Mouse (Mus musculus) layer of hippocampus, postnatal 10 days (tissue): Measurements from ENCODE around the gene Map3k10. TPM values are rescaled to one million over a fixed set of nuclear protein-coding genes. Genes with fewer than 3 reads are reported as not detected.

ENCODE experiments used
- DNase-seq, 2 experiments: peaks; one replicate each; pipeline ENCODE4 v3.0.0; 2021; ENCODE audit warnings: low spot score in 2 of 2
- long read RNA-seq: library from polyadenylated mRNA; stranded (forward); transcript quantifications from one replicate; pipeline ENCODE4 v2.0.0, GENCODE M21; 2023
- total RNA-seq, 2 experiments: library from RNA; stranded (reverse); gene quantifications; 2 replicates each; pipeline ENCODE4 v1.2.3; 2021

Map3k10 gene
- total RNA-seq = 100 to 1,000 TPM; 186 to 195 TPM
- long read RNA-seq, partial matches to known transcripts = 46 of 70 reads
- long read RNA-seq, other reads (novel, unspliced or antisense) = 18 of 70 reads

- peak; percentile 95 for DNase-seq
Measured at GRCm38 (mm10) chr7:27674522-27675221, at the start of gene Map3k10. TSS of gene Map3k10 (minus strand) at chr7:27674598.

GRCm38 (mm10) chr7:27721951-27722350 lies 47.6 kb upstream of the Map3k10 start:
- DNase-seq = no peak

GRCm38 (mm10) chr7:27710402-27710801 lies 36.0 kb upstream of the Map3k10 start:
- DNase-seq = no peak

- DNase-seq = no peak
Measured at GRCm38 (mm10) chr7:27696711-27697110, 22.3 kb upstream of the Map3k10 start.

- peak in 1 of 2 experiments; percentile 49 for DNase-seq
Measured at GRCm38 (mm10) chr7:27691076-27691475, 16.7 kb upstream of the Map3k10 start.

- peak; percentile 83 to 87 for DNase-seq
Measured at GRCm38 (mm10) chr7:27688815-27689612, 14.6 kb upstream of the Map3k10 start, which contains the start of gene Zfp607b. TSS of gene Zfp607b (plus strand) at chr7:27689340.

GRCm38 (mm10) chr7:27688246-27688788 lies 13.9 kb upstream of the Map3k10 start:
- no peak for DNase-seq

GRCm38 (mm10) chr7:27687836-27688235 lies 13.4 kb upstream of the Map3k10 start:
- DNase-seq = no peak

- no peak for DNase-seq
Measured at GRCm38 (mm10) chr7:27687043-27687442, 12.6 kb upstream of the Map3k10 start.

- no peak for DNase-seq
Measured at GRCm38 (mm10) chr7:27685681-27686080, 11.3 kb upstream of the Map3k10 start.

- no peak for DNase-seq
Measured at GRCm38 (mm10) chr7:27685220-27685619, 10.8 kb upstream of the Map3k10 start.

- DNase-seq = no peak
Measured at GRCm38 (mm10) chr7:27683218-27683617, 8.8 kb upstream of the Map3k10 start.

GRCm38 (mm10) chr7:27675222-27675612 lies 819 bp upstream of the Map3k10 start:
- no peak for DNase-seq

- DNase-seq = no peak
Measured at GRCm38 (mm10) chr7:27674195-27674521, 240 bp downstream of the Map3k10 start.

- peak in 1 of 2 experiments; percentile 56 for DNase-seq
Measured at GRCm38 (mm10) chr7:27673575-27674131, 745 bp downstream of the Map3k10 start.

- DNase-seq = no peak
Measured at GRCm38 (mm10) chr7:27673064-27673574, 1.3 kb downstream of the Map3k10 start.

GRCm38 (mm10) chr7:27662038-27662437 lies 12.4 kb downstream of the Map3k10 start:
- no peak for DNase-seq

GRCm38 (mm10) chr7:27658712-27659663 lies 15.4 kb downstream of the Map3k10 start:
- DNase-seq = no peak

GRCm38 (mm10) chr7:27657824-27658395 lies 16.5 kb downstream of the Map3k10 start:
- DNase-seq = no peak

- DNase-seq = no peak
Measured at GRCm38 (mm10) chr7:27656600-27656999, 17.8 kb downstream of the Map3k10 start.
